15 mouse cellular contexts compared by ENCODE assay signal in the genomic region with DNA sequence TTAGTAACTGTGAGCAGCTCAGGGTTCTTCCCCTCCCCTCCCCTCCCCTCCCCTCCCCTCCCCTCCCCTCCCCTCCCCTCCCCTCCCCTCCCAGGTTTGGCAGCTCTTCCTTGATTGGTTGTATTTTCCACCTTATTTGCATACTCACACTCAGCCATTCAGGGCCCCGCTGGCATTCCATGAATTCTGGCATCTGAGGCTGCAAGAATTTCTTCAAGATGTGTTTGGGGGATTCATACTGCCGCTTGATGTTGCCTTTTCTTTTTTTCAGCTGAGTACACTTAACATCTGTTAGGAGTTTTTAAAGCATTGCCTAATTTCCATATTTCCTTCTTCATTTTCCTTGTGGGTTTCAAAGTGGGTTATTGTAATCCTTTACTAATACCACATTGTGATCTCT. TPM values are rescaled to one million over a fixed set of nuclear protein-coding genes. Genes with fewer than 3 reads are reported as not detected.
"Had no signal": no experiment of that assay in that cellular context is flagged by ENCODE, and none has a peak within 500 bp of the region (broad histone marks: within the 10 kb centered on the region; RNA-seq: fewer than 3 reads in every experiment).

No protein-coding gene starts in this region.

- H3K4me1 ChIP-seq: liver, embryonic 13.5 days; megakaryocyte, embryonic 14.5 days; midbrain, embryonic 12.5 days had no signal

- H3K9me3 ChIP-seq: limb, embryonic 12.5 days; liver, embryonic 13.5 days; megakaryocyte, embryonic 14.5 days; midbrain, embryonic 12.5 days had no signal

- DNase-seq: kidney, adult 9 months; kidney, postnatal 36 days; layer of hippocampus, adult 9-11 months; liver; liver, embryonic 13.5 days; liver, postnatal 0 days; right cerebral cortex, postnatal 25 days; thymus, adult 2 months; thymus, postnatal 25 days had no signal

- H3K27ac ChIP-seq: kidney, postnatal 0 days; limb, embryonic 12.5 days; liver, embryonic 13.5 days; macrophage; midbrain, embryonic 12.5 days had no signal

- H3K27me3 ChIP-seq: limb, embryonic 12.5 days; liver, embryonic 13.5 days; midbrain, embryonic 12.5 days had no signal

- ATAC-seq: liver, postnatal 0 days had no signal

- H3K36me3 ChIP-seq: limb, embryonic 12.5 days; liver, embryonic 13.5 days had no signal

- H3K9ac ChIP-seq: limb, embryonic 12.5 days; liver, embryonic 13.5 days; liver, postnatal 0 days; midbrain, embryonic 12.5 days had no signal

- H3K4me3 ChIP-seq: limb, embryonic 12.5 days; liver, embryonic 13.5 days; megakaryocyte, embryonic 14.5 days; midbrain, embryonic 12.5 days had no signal

- H3K4me2 ChIP-seq: limb, embryonic 12.5 days; liver, embryonic 13.5 days; midbrain, embryonic 12.5 days had no signal

RNA-seq across cellular contexts. Expression of a gene that starts 22.0 kb away (rescaled TPM):
- polyA plus RNA-seq: liver, postnatal 0 days; macrophage; neural tube, embryonic 14.5 days had no signal

RNA-seq across cellular contexts. Expression of a gene that starts 47.0 kb away (rescaled TPM):
- polyA plus RNA-seq: macrophage had no signal
